Mouse (Mus musculus) retina, postnatal 1 day (tissue): ENCODE measurements around the gene Spata13.

Source experiments
- DNase-seq: peaks from one replicate; pipeline ENCODE4 v3.0.0-alpha.2; 2012

Spata13 gene

DNA sequence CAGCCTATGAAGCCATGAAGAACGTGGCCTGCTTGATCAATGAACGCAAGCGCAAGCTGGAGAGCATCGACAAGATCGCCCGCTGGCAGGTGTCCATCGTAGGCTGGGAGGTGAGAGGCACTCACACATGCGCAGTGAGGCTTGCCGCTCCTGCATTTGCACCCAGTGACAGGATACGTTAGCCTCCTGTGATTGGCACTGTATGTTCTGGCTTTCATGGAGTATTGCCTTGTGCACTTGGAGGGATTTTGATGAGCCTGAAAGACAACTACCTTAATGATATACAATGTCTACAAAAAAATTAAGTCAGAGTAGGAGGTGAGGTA lies 120.0 kb downstream of the Spata13 start:
- DNase-seq: no peak

GRCm38 (mm10) chr14:60754656-60755055 lies 120.9 kb downstream of the Spata13 start:
- DNase-seq: no peak

GRCm38 (mm10) chr14:60756271-60756670 lies 122.5 kb downstream of the Spata13 start:
- DNase-seq: no peak

DNA sequence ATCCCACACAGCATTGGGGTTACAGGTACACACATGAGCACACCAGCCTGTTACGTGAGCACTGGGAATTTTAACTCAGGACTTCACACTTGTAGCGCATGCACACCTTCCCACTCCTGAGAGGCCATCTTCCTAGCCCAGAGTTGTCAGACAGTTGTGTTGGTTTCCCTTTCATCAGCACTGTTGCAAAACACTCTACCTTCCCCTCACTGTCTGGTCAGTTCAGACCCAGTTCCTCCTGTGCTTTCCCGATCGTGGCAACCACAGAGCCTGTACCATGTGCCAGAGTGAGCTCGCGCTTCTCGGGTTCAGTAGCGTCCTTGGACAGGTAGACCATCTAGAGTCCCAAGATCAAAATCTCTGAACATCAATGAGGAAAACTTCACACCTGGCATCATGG lies 123.5 kb downstream of the Spata13 start:
- no peak for DNase-seq

DNA sequence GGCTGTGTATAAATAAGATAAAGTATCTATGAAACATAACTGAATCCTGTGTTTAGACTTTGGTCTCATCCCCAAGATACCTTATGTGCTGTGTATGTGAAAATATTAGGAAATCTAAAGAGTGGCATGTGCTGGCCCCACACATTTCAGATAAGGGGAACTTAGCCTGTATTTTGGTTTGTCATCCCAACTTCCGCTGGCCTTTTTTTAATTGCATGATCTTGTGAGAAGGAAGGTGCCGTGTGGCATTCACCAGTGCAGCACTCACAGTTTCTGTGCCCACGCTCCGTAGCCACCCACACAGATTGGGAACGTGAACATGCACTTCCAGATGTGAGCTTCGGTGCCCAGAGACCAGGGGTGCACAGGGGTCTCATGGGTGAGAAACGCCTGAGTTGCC lies 123.9 kb downstream of the Spata13 start:
- no peak for DNase-seq

GRCm38 (mm10) chr14:60759097-60759496 lies 125.3 kb downstream of the Spata13 start:
- no peak for DNase-seq

DNA sequence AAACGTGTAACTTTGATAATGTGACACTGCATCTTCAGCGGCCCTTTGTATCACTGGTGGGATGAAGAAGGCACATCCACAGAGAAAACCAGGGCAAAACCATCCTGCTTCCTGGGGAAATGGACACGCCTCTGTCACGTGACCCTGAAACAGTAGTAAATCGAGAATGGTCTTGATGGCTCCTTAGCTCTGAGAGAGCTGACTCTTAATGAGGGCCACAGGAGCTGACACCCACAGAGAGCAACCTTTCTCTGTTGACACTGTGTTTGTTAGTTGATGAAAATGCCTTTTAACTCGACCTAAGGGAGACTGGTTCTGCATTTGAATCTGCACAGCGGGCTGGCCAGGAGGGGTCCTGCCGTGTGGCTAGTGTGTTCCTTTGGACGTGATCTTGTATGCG lies 128.0 kb downstream of the Spata13 start:
- no peak for DNase-seq

- DNase-seq: no peak
These were observed 129.0 kb downstream of the Spata13 start for GRCm38 (mm10) chr14:60762754-60763153.

- DNase-seq: no peak
These were observed 129.9 kb downstream of the Spata13 start for GRCm38 (mm10) chr14:60763746-60764145.

- no peak for DNase-seq
These were observed 130.7 kb downstream of the Spata13 start for GRCm38 (mm10) chr14:60764526-60764925.

GRCm38 (mm10) chr14:60765025-60765424 lies 131.2 kb downstream of the Spata13 start:
- peak; percentile 81 for DNase-seq

GRCm38 (mm10) chr14:60767884-60768283 lies 134.1 kb downstream of the Spata13 start, which contains the start of gene C1qtnf9:
Gene C1qtnf9 (plus strand): TSS chr14:60768134.
- no peak for DNase-seq

GRCm38 (mm10) chr14:60769340-60769739 lies 135.5 kb downstream of the Spata13 start:
- DNase-seq: peak; percentile 46

- DNase-seq: no peak
These were observed 136.8 kb downstream of the Spata13 start for GRCm38 (mm10) chr14:60770594-60770993.

- DNase-seq: peak; percentile 81
These were observed 137.3 kb downstream of the Spata13 start for GRCm38 (mm10) chr14:60771057-60771456.

- DNase-seq: no peak
These were observed 139.7 kb downstream of the Spata13 start for GRCm38 (mm10) chr14:60773476-60773875.

DNA sequence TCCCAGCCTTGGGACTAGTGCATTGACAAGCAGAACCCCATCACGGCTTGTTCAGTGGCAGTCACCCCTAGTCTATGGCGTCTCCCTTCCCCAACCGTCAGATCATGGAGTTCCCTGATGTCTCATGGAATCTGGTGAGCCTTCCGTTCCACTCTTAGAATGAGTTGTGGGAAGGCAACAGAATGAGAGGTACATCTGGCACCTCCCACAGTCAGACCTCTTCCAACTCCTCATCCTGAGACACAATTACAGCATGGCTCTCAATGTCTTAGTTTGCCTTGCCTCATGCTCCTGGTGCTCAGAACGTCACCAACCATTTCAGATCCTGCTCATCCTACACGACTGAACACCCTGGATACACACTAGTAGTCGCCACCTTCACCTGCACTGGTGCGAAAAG lies 142.7 kb downstream of the Spata13 start:
- DNase-seq: no peak

GRCm38 (mm10) chr14:60777485-60777919 lies 143.7 kb downstream of the Spata13 start:
- DNase-seq: no peak

- no peak for DNase-seq
These were observed 145.4 kb downstream of the Spata13 start for GRCm38 (mm10) chr14:60779198-60779597.

- peak; percentile 32 for DNase-seq
These were observed 148.4 kb downstream of the Spata13 start for GRCm38 (mm10) chr14:60782121-60782656.

DNA sequence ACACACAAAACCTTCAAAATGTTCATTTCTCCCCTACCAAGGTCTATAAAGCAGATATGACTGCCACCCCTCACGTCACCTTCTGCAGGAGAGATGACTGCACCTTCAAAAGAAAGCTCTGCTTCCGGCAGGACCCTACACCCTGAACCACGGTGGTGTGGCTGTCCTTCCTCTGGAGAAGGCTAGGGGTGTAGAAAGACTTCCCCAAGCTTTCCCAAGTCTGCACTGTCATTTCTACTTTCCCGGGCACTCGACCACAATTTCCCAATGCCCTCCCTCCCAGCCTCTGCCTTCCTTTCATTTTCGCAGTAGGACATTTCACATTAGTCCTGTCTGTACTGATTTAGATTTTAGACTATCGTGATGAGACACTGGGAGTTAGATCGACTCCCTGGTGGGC lies 149.4 kb downstream of the Spata13 start:
- DNase-seq: no peak

GRCm38 (mm10) chr14:60784427-60785315 lies 150.9 kb downstream of the Spata13 start, which contains the start of gene Mipep:
Gene Mipep (plus strand): TSS chr14:60784573.
- peak; percentile 98 for DNase-seq

DNA sequence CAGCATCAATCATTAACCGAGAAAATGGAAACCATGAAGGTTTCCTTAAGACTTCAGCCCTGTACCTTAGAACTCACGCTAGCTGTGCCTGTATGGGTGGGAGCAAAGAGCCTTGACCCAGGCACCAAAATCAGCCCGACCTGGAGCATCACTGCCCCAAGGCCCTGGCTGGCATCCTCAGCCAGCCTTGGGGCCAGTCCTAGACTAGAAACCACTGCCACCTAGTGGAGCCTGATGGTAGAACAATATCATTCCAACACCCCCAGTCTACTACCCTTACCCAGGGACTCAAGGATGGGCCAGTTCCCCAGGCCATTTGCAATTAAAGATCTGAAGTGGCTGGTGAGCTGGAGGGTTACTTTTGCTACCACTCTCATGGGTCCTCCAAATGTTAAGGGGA lies 156.3 kb downstream of the Spata13 start:
- peak; percentile 76 for DNase-seq

GRCm38 (mm10) chr14:60796600-60797322 lies 163.0 kb downstream of the Spata13 start:
- DNase-seq: no peak
